Mouse (Mus musculus): ENCODE data around the gene Sbk1. TPM values are rescaled to one million over a fixed set of nuclear protein-coding genes. Genes with fewer than 3 reads are reported as not detected.

Sbk1 gene
- polyA plus RNA-seq, 1 experiment from 2014 or later, result 212 TPM

- Histone ChIP-seq H3K4me1 (peaks cover 49% of the 10 kb centered on the region), H3K36me3 (ENCODE audit: poor library complexity, severe bottlenecking) (no peaks in the 10 kb centered on the region), H3K9ac (no peak overlapping the region), H3K4me3 (no peak overlapping the region), H3K9me3 (replicated peaks) (no peaks in the 10 kb centered on the region), H3K27ac (no peak overlapping the region), H3K4me2 (no peak overlapping the region), H3K27me3 (peaks cover 8% of the 10 kb centered on the region; the same call in 1 of the 2 replicates)
- no peak for ATAC-seq
- WGBS, result 72% methylated on average over 8 of the region's 8 CpGs
These were observed 4.8 kb upstream of the Sbk1 start for GRCm38 (mm10) chr7:126267606-126268005.

GRCm38 (mm10) chr7:126272770-126273311 is 422 bp downstream of the Sbk1 start:
- Histone ChIP-seq H3K9ac (peak overlapping the region; percentile 100), H3K27ac (peak overlapping the region; percentile 100), H3K4me2 (peak overlapping the region; percentile 100), H3K4me3 (peak overlapping the region; percentile 98), H3K36me3 (ENCODE audit: poor library complexity, severe bottlenecking) (peaks cover 31% of the 10 kb centered on the region), H3K27me3 (peaks cover 8% of the 10 kb centered on the region; the same call in 1 of the 2 replicates), H3K4me1 (peaks cover 57% of the 10 kb centered on the region), H3K9me3 (replicated peaks) (no peaks in the 10 kb centered on the region)
- ATAC-seq, result peak; percentile 43
- WGBS, result under 1% methylated on average over 37 of the region's 38 CpGs

GRCm38 (mm10) chr7:126273351-126274042 is 1.1 kb downstream of the Sbk1 start:
- Histone ChIP-seq H3K27me3 (peaks cover 4% of the 10 kb centered on the region; the same call in 1 of the 2 replicates), H3K4me1 (peaks cover 64% of the 10 kb centered on the region), H3K4me2 (peak overlapping the region; percentile 100), H3K9me3 (replicated peaks) (no peaks in the 10 kb centered on the region), H3K9ac (peak overlapping the region; percentile 100), H3K27ac (peak overlapping the region; percentile 100), H3K36me3 (ENCODE audit: poor library complexity, severe bottlenecking) (peaks cover 37% of the 10 kb centered on the region), H3K4me3 (peak overlapping the region; percentile 98)
- 3% methylated on average over 11 of the region's 11 CpGs for WGBS
- no peak for ATAC-seq

- H3K9ac ChIP-seq, result peak overlapping the region; percentile 100
- H3K27me3 ChIP-seq, result peaks cover 1% of the 10 kb centered on the region; the same call in 1 of the 2 replicates
- H3K27ac ChIP-seq, result peak overlapping the region; percentile 100
- peak overlapping the region; percentile 98 for H3K4me3 ChIP-seq
- no peaks in the 10 kb centered on the region for H3K9me3 ChIP-seq (replicated peaks)
- 5% methylated on average over 3 of the region's 3 CpGs for WGBS
- peaks cover 70% of the 10 kb centered on the region for H3K4me1 ChIP-seq
- H3K36me3 ChIP-seq (ENCODE audit: poor library complexity, severe bottlenecking), result peaks cover 43% of the 10 kb centered on the region
- ATAC-seq, result no peak
- H3K4me2 ChIP-seq, result peak overlapping the region; percentile 100
These were observed 1.7 kb downstream of the Sbk1 start for GRCm38 (mm10) chr7:126274137-126274536.

- no peak for ATAC-seq
- H3K9me3 ChIP-seq (replicated peaks), result no peaks in the 10 kb centered on the region
- H3K36me3 ChIP-seq (ENCODE audit: poor library complexity, severe bottlenecking), result peaks cover 48% of the 10 kb centered on the region
- H3K4me2 ChIP-seq, result peak overlapping the region; percentile 100
- H3K27ac ChIP-seq, result peak overlapping the region; percentile 100
- H3K9ac ChIP-seq, result peak overlapping the region; percentile 100
- no peaks in the 10 kb centered on the region for H3K27me3 ChIP-seq
- WGBS, result 0% methylated on average over 4 of the region's 4 CpGs
- H3K4me1 ChIP-seq, result peaks cover 75% of the 10 kb centered on the region
- peak overlapping the region; percentile 98 for H3K4me3 ChIP-seq
These were observed 2.2 kb downstream of the Sbk1 start for GRCm38 (mm10) chr7:126274626-126275025.

- H3K4me3 ChIP-seq, result peak overlapping the region; percentile 98
- ATAC-seq, result no peak
- H3K27ac ChIP-seq, result no peak overlapping the region
- H3K4me1 ChIP-seq, result peaks cover 83% of the 10 kb centered on the region
- H3K9ac ChIP-seq, result peak overlapping the region; percentile 100
- WGBS, result 76% methylated on average over 5 of the region's 5 CpGs
- peak overlapping the region; percentile 100 for H3K4me2 ChIP-seq
- H3K9me3 ChIP-seq (replicated peaks), result no peaks in the 10 kb centered on the region
- H3K27me3 ChIP-seq, result no peaks in the 10 kb centered on the region
- peaks cover 59% of the 10 kb centered on the region for H3K36me3 ChIP-seq (ENCODE audit: poor library complexity, severe bottlenecking)
These were observed 3.3 kb downstream of the Sbk1 start for GRCm38 (mm10) chr7:126275711-126276110.

- Histone ChIP-seq H3K27me3 (no peaks in the 10 kb centered on the region), H3K4me1 (peaks cover 81% of the 10 kb centered on the region), H3K4me3 (peak overlapping the region; percentile 98), H3K9ac (peak overlapping the region; percentile 100), H3K36me3 (ENCODE audit: poor library complexity, severe bottlenecking) (peaks cover 65% of the 10 kb centered on the region), H3K9me3 (replicated peaks) (no peaks in the 10 kb centered on the region), H3K4me2 (peak overlapping the region; percentile 100), H3K27ac (no peak overlapping the region)
- WGBS, result 49% methylated on average over 6 of the region's 6 CpGs
- no peak for ATAC-seq
These were observed 3.9 kb downstream of the Sbk1 start for GRCm38 (mm10) chr7:126276297-126276696.

- Histone ChIP-seq H3K27ac (peak overlapping the region; percentile 12; the same call in 1 of the 2 replicates), H3K4me3 (peak overlapping the region; percentile 98), H3K4me2 (peak overlapping the region; percentile 100), H3K9me3 (replicated peaks) (no peaks in the 10 kb centered on the region), H3K9ac (peak overlapping the region; percentile 100), H3K27me3 (no peaks in the 10 kb centered on the region), H3K4me1 (peaks cover 89% of the 10 kb centered on the region), H3K36me3 (ENCODE audit: poor library complexity, severe bottlenecking) (peaks cover 79% of the 10 kb centered on the region)
- 65% methylated on average over 22 of the region's 22 CpGs for WGBS
- ATAC-seq, result no peak
These were observed 5.3 kb downstream of the Sbk1 start for GRCm38 (mm10) chr7:126277536-126278295.

GRCm38 (mm10) chr7:126278799-126279198 is 6.4 kb downstream of the Sbk1 start:
- 0 out of 2 replicates have a peak overlapping the region, but pooled peaks have one; percentile 2 for H3K9ac ChIP-seq
- no peak for ATAC-seq
- H3K27ac ChIP-seq, result no peak overlapping the region
- peaks cover 95% of the 10 kb centered on the region for H3K4me1 ChIP-seq
- no peaks in the 10 kb centered on the region for H3K9me3 ChIP-seq (replicated peaks)
- peaks cover 88% of the 10 kb centered on the region for H3K36me3 ChIP-seq (ENCODE audit: poor library complexity, severe bottlenecking)
- 86% methylated on average over 5 of the region's 5 CpGs for WGBS
- no peaks in the 10 kb centered on the region for H3K27me3 ChIP-seq
- H3K4me2 ChIP-seq, result peak overlapping the region; percentile 100
- 0 out of 2 replicates have a peak overlapping the region, but pooled peaks have one; percentile 2 for H3K4me3 ChIP-seq

GRCm38 (mm10) chr7:126279774-126280482 is 7.5 kb downstream of the Sbk1 start:
- H3K9me3 ChIP-seq (replicated peaks), result no peaks in the 10 kb centered on the region
- H3K4me3 ChIP-seq, result no peak overlapping the region
- ATAC-seq, result no peak
- peaks cover 97% of the 10 kb centered on the region for H3K36me3 ChIP-seq (ENCODE audit: poor library complexity, severe bottlenecking)
- 76% methylated on average over 7 of the region's 8 CpGs for WGBS
- no peaks in the 10 kb centered on the region for H3K27me3 ChIP-seq
- H3K9ac ChIP-seq, result 0 out of 2 replicates have a peak overlapping the region, but pooled peaks have one; percentile 5
- no peak overlapping the region for H3K27ac ChIP-seq
- peak overlapping the region; percentile 100 for H3K4me2 ChIP-seq
- H3K4me1 ChIP-seq, result peaks cover 95% of the 10 kb centered on the region

GRCm38 (mm10) chr7:126280696-126281095 is 8.3 kb downstream of the Sbk1 start:
- Histone ChIP-seq H3K4me1 (peaks cover 95% of the 10 kb centered on the region), H3K9ac (no peak overlapping the region), H3K27me3 (no peaks in the 10 kb centered on the region), H3K4me2 (no peak overlapping the region), H3K27ac (no peak overlapping the region), H3K9me3 (replicated peaks) (no peaks in the 10 kb centered on the region), H3K4me3 (no peak overlapping the region), H3K36me3 (ENCODE audit: poor library complexity, severe bottlenecking) (peaks cover 97% of the 10 kb centered on the region)
- no peak for ATAC-seq
- WGBS, result 76% methylated on average over 6 of the region's 6 CpGs

Measured in forebrain, embryonic 13.5 days (tissue).